Mouse (Mus musculus): ENCODE data around the gene Nln. TPM values are rescaled to one million over a fixed set of nuclear protein-coding genes. Genes with fewer than 3 reads are reported as not detected.

The Nln gene
- polyA plus RNA-seq, 1 experiment from 2014 or later = 69.1 TPM

DNA sequence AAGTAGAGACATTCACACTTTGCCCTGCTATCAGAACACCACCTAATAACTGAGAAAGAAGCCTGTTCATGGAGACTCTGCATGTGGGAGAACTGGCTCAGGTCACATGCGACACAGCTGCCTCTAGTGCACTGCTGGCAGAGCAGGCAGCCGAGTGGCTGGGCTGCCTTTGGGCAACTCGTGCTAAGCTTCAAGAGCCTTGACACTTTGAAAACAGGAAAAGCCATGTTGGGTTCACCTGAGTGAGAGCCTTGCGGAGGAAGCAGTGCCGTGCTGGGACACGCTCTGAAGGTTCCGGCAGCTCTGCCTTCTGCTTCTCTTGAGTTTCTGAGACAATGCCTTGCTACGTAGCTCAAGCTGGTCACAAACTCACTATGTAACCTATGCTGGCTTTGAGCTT lies 66.7 kb downstream of the Nln start:
- Histone ChIP-seq H3K4me2 (ENCODE audit: low read length) (no peak overlapping the region), H3K4me1 (ENCODE audit: control insufficient read depth, insufficient read depth, low read length) (no peaks in the 10 kb centered on the region), H3K9ac (replicated peaks; ENCODE audit: low read length) (no peak overlapping the region), H3K4me3 (replicated peaks; ENCODE audit: low read depth, low read length) (no peak overlapping the region), H3K27ac (replicated peaks; ENCODE audit: low read depth, low read length) (no peak overlapping the region), H3K27me3 (ENCODE audit: control insufficient read depth, insufficient read depth, low read length) (no peaks in the 10 kb centered on the region), H3K36me3 (ENCODE audit: control insufficient read depth, insufficient read depth, low read length) (peaks cover 19% of the 10 kb centered on the region), H3K9me3 (ENCODE audit: control insufficient read depth, low read length) (no peaks in the 10 kb centered on the region)
- ATAC-seq (ENCODE audit: low FRiP score, low TSS enrichment) (no peak), DNase-seq (no peak)
- 90% methylated on average over 8 of the region's 8 CpGs for WGBS

DNA sequence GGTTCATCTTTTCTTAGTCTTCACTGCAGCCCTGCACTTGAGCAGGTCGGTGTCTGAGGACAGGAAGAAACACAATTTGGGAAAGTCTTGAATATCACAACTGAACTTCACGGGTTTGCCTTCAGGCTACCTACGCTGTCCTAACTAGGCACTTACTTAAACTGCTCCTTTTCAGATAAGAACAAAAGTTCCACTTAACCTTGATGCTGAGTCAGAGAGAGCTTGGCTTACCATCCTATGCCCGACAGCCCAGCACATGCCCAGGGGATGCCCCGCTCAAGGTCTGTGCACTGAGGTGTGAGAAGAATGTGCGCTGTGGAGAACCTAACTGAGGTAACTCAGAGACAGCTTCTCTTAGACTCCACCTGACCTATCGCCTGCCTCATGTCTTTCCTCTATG lies 67.9 kb downstream of the Nln start:
- Histone ChIP-seq H3K4me3 (replicated peaks; ENCODE audit: low read depth, low read length) (no peak overlapping the region), H3K9ac (replicated peaks; ENCODE audit: low read length) (no peak overlapping the region), H3K27ac (replicated peaks; ENCODE audit: low read depth, low read length) (no peak overlapping the region), H3K27me3 (ENCODE audit: control insufficient read depth, insufficient read depth, low read length) (no peaks in the 10 kb centered on the region), H3K9me3 (ENCODE audit: control insufficient read depth, low read length) (no peaks in the 10 kb centered on the region), H3K4me2 (ENCODE audit: low read length) (no peak overlapping the region), H3K4me1 (ENCODE audit: control insufficient read depth, insufficient read depth, low read length) (no peaks in the 10 kb centered on the region), H3K36me3 (ENCODE audit: control insufficient read depth, insufficient read depth, low read length) (peaks cover 21% of the 10 kb centered on the region)
- WGBS = 95% methylated on average over 7 of the region's 7 CpGs
- DNase-seq = no peak
- ATAC-seq (ENCODE audit: low FRiP score, low TSS enrichment) = no peak

DNA sequence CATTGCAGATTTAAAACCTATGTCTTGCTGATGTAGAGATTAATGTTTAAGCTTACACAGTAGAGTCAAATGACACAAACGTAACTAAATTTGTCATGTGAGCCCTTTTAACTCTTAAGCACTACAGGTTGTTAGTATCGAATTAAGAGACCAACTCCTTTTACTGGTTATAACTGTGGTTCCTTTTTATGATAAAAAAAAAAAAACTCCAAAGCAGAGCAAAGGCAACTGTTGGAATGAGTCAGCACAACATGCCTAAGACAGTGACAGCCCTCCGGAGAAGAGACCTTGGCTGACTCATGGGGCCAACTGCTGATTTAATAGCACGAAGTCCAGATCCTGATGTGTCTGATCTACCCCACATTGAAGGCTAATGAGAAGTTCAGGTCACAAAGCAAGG lies 68.5 kb downstream of the Nln start:
- peaks cover 23% of the 10 kb centered on the region for H3K36me3 ChIP-seq (ENCODE audit: control insufficient read depth, insufficient read depth, low read length)
- no peak overlapping the region for H3K27ac ChIP-seq (replicated peaks; ENCODE audit: low read depth, low read length)
- ATAC-seq (ENCODE audit: low FRiP score, low TSS enrichment) (no peak), DNase-seq (no peak)
- H3K9me3 ChIP-seq (ENCODE audit: control insufficient read depth, low read length) = no peaks in the 10 kb centered on the region
- H3K4me2 ChIP-seq (ENCODE audit: low read length) = no peak overlapping the region
- H3K4me3 ChIP-seq (replicated peaks; ENCODE audit: low read depth, low read length) = no peak overlapping the region
- H3K9ac ChIP-seq (replicated peaks; ENCODE audit: low read length) = no peak overlapping the region
- WGBS = 89% methylated on average over 4 of the region's 4 CpGs
- H3K4me1 ChIP-seq (ENCODE audit: control insufficient read depth, insufficient read depth, low read length) = no peaks in the 10 kb centered on the region
- no peaks in the 10 kb centered on the region for H3K27me3 ChIP-seq (ENCODE audit: control insufficient read depth, insufficient read depth, low read length)

DNA sequence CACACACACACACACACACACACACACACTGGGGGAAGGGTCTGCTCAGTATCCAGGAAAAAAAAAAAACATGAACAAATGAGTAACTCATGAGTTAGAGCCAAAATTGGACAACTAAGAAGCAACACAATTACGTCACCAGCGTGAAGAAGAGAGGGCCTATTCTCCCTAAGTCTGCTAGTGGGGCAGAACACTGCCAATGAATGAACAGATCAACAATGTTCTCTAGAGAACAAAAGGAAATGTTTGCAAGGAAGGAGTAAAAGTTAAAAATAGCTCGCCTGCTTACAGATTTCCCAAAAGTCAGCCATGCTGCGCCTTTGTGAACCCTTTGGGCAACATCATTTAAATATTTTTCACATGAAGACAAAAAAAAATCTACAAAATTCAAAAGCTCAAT lies 69.6 kb downstream of the Nln start:
- Histone ChIP-seq H3K4me3 (replicated peaks; ENCODE audit: low read depth, low read length) (no peak overlapping the region), H3K4me1 (ENCODE audit: control insufficient read depth, insufficient read depth, low read length) (no peaks in the 10 kb centered on the region), H3K36me3 (ENCODE audit: control insufficient read depth, insufficient read depth, low read length) (peaks cover 24% of the 10 kb centered on the region), H3K9me3 (ENCODE audit: control insufficient read depth, low read length) (no peaks in the 10 kb centered on the region), H3K9ac (replicated peaks; ENCODE audit: low read length) (no peak overlapping the region), H3K4me2 (ENCODE audit: low read length) (no peak overlapping the region), H3K27me3 (ENCODE audit: control insufficient read depth, insufficient read depth, low read length) (no peaks in the 10 kb centered on the region), H3K27ac (replicated peaks; ENCODE audit: low read depth, low read length) (no peak overlapping the region)
- 67% methylated on average over 4 of the region's 4 CpGs for WGBS
- DNase-seq (no peak), ATAC-seq (ENCODE audit: low FRiP score, low TSS enrichment) (no peak)

DNA sequence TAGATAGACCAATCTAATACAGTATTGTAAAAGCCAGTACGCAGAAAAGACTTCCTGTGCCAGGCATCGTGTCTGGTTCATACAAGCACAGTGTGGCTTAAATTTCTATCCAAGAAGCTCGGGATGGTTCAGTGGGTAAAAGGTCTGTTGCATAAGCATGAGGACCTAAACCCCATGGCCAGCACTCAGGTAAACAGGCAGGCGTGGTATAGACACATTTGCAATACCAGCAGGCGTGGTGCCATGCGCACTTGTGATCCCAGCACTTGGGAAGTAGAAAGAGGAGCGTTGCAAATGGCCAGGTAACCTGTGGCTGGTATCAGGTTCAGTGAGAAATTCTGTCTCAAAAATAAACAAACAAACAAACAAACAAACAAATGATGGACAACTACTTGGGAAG lies 70.5 kb downstream of the Nln start:
- Histone ChIP-seq H3K36me3 (ENCODE audit: control insufficient read depth, insufficient read depth, low read length) (peaks cover 30% of the 10 kb centered on the region), H3K4me1 (ENCODE audit: control insufficient read depth, insufficient read depth, low read length) (no peaks in the 10 kb centered on the region), H3K4me3 (replicated peaks; ENCODE audit: low read depth, low read length) (no peak overlapping the region), H3K27me3 (ENCODE audit: control insufficient read depth, insufficient read depth, low read length) (no peaks in the 10 kb centered on the region), H3K27ac (replicated peaks; ENCODE audit: low read depth, low read length) (no peak overlapping the region), H3K9me3 (ENCODE audit: control insufficient read depth, low read length) (no peaks in the 10 kb centered on the region), H3K9ac (replicated peaks; ENCODE audit: low read length) (no peak overlapping the region), H3K4me2 (ENCODE audit: low read length) (no peak overlapping the region)
- WGBS = 96% methylated on average over 7 of the region's 7 CpGs
- ATAC-seq (ENCODE audit: low FRiP score, low TSS enrichment) = no peak
- no peak for DNase-seq

DNA sequence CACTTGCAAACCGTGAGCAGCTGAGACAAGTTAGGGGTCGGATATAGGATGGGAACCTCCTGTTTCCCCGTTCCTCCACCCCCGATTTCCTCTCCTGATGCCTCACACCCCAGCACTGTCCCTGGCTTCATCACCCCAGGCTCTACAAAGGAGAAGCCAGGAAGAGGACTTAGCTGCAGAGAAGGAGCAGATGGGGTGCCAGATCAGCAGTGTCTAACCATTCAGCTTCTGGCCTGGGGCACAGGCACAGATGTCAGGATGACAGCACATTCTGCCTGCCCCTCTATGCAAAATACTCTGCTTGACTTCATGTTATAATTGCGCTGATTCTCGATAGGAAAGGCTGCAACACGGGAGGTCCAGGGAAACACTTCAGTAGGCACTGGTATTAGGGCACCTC lies 71.1 kb downstream of the Nln start:
- Histone ChIP-seq H3K36me3 (ENCODE audit: control insufficient read depth, insufficient read depth, low read length) (peaks cover 31% of the 10 kb centered on the region), H3K9ac (replicated peaks; ENCODE audit: low read length) (no peak overlapping the region), H3K4me2 (ENCODE audit: low read length) (no peak overlapping the region), H3K9me3 (ENCODE audit: control insufficient read depth, low read length) (no peaks in the 10 kb centered on the region), H3K27ac (replicated peaks; ENCODE audit: low read depth, low read length) (no peak overlapping the region), H3K4me1 (ENCODE audit: control insufficient read depth, insufficient read depth, low read length) (no peaks in the 10 kb centered on the region), H3K4me3 (replicated peaks; ENCODE audit: low read depth, low read length) (no peak overlapping the region), H3K27me3 (ENCODE audit: control insufficient read depth, insufficient read depth, low read length) (no peaks in the 10 kb centered on the region)
- WGBS = 79% methylated on average over 7 of the region's 7 CpGs
- peak; percentile 38; the same call in 1 of the 2 replicates for ATAC-seq (ENCODE audit: low FRiP score, low TSS enrichment)
- no peak for DNase-seq

DNA sequence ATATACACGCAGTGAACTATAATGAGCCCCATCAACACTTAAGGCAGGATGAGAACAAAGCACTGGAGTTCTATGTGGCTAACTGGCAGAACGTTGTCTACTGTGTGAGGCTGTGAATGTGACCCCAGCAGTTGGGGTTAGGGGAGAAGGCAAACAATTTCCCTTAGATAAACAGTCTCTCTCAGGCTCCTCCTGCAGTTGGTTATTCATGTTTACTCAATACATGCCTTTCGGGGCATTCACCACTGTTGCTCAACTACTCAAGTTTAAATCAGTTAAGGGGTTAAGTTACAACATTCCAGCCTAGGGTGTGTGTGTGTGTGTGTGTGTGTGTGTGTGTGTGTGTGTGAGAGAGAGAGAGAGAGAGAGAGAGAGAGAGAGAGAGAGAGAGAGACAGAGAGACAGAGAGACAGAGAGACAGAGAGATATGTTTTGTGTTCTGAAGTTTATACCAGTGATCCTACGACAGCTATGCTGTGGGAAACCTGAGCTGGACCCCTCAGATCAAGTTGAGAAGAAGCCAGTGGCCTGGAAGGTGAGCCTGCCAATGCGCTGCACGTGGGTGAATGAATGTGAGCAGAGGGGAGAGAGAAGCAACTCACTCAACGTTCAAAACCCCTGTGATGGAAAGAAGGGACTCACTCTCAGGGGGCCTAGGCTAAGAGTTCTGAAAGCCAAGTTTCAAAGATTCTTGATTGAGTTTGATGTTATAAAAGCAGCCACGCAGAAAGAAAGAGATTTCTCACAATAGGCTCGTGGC lies 71.7 kb downstream of the Nln start:
- Histone ChIP-seq H3K9me3 (ENCODE audit: control insufficient read depth, low read length) (no peaks in the 10 kb centered on the region), H3K4me3 (replicated peaks; ENCODE audit: low read depth, low read length) (no peak overlapping the region), H3K27me3 (ENCODE audit: control insufficient read depth, insufficient read depth, low read length) (no peaks in the 10 kb centered on the region), H3K4me1 (ENCODE audit: control insufficient read depth, insufficient read depth, low read length) (no peaks in the 10 kb centered on the region), H3K27ac (replicated peaks; ENCODE audit: low read depth, low read length) (no peak overlapping the region), H3K4me2 (ENCODE audit: low read length) (no peak overlapping the region), H3K9ac (replicated peaks; ENCODE audit: low read length) (no peak overlapping the region), H3K36me3 (ENCODE audit: control insufficient read depth, insufficient read depth, low read length) (peaks cover 34% of the 10 kb centered on the region)
- WGBS = 76% methylated on average over 9 of the region's 9 CpGs
- DNase-seq = no peak
- ATAC-seq (ENCODE audit: low FRiP score, low TSS enrichment) = no peak

DNA sequence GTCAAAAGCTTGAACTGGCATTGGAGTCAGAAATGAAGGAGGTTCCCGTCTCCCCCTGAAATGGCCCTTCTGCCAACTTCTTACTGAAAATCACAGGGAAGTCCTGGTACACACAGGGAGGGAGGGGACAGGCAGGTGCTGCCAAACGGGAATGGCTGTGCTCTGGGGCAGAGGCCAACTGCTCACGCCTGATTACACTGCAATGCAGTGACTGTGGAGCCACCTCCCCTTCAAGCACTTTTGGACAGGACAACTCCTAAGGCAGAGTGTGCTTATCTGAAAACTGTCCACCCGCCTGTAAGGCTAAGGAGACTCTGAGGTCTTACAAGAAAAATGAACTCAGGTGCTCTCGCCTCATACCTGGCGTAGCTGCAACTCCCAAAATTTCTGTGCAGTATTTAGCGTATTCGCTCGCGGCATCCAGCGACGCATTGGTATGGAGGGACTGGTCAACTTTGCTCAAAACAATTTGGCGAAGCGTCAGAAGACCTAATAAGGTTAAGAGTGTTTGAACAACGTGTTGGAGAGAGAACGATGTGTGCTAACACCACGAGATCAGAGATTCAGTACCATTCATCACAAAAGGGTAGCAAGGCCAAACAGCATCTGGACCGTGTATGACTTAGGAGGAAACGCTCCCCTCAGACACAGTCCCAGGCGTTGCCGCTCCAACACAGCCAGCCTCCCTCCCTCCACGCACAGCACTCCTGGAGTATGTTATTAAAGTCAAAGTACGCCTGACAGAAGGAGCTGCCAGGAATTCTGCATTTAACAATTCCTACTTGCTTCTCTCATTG lies 72.7 kb downstream of the Nln start:
- H3K4me2 ChIP-seq (ENCODE audit: low read length) = no peak overlapping the region
- H3K4me3 ChIP-seq (replicated peaks; ENCODE audit: low read depth, low read length) = no peak overlapping the region
- H3K9ac ChIP-seq (replicated peaks; ENCODE audit: low read length) = no peak overlapping the region
- no peaks in the 10 kb centered on the region for H3K9me3 ChIP-seq (ENCODE audit: control insufficient read depth, low read length)
- no peak for ATAC-seq (ENCODE audit: low FRiP score, low TSS enrichment)
- no peaks in the 10 kb centered on the region for H3K27me3 ChIP-seq (ENCODE audit: control insufficient read depth, insufficient read depth, low read length)
- H3K27ac ChIP-seq (replicated peaks; ENCODE audit: low read depth, low read length) = no peak overlapping the region
- WGBS = 85% methylated on average over 23 of the region's 23 CpGs
- DNase-seq = no peak
- peaks cover 34% of the 10 kb centered on the region for H3K36me3 ChIP-seq (ENCODE audit: control insufficient read depth, insufficient read depth, low read length)
- no peaks in the 10 kb centered on the region for H3K4me1 ChIP-seq (ENCODE audit: control insufficient read depth, insufficient read depth, low read length)

DNA sequence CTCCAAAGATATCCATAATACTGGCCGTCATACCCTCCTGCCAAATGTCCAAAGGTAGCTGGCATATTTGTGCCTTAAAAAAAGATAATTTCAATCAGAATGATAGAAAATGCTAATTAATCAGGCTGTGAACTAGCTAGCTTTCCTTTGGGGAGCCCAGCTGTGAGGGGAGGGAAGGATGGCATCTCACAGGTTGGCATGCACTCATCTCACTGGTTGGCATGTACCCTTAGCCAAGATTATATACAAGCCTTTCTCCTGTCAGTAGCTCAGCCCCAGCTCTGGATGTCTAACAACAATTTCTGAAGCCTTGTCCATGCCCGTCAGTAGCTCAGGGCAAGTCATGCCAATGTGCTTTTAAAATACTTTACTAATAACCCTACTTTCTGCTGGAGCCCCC lies 73.8 kb downstream of the Nln start:
- Histone ChIP-seq H3K9me3 (ENCODE audit: control insufficient read depth, low read length) (no peaks in the 10 kb centered on the region), H3K27me3 (ENCODE audit: control insufficient read depth, insufficient read depth, low read length) (no peaks in the 10 kb centered on the region), H3K4me1 (ENCODE audit: control insufficient read depth, insufficient read depth, low read length) (no peaks in the 10 kb centered on the region), H3K4me2 (ENCODE audit: low read length) (no peak overlapping the region), H3K36me3 (ENCODE audit: control insufficient read depth, insufficient read depth, low read length) (peaks cover 36% of the 10 kb centered on the region), H3K4me3 (replicated peaks; ENCODE audit: low read depth, low read length) (no peak overlapping the region), H3K27ac (replicated peaks; ENCODE audit: low read depth, low read length) (no peak overlapping the region), H3K9ac (replicated peaks; ENCODE audit: low read length) (no peak overlapping the region)
- DNase-seq (no peak), ATAC-seq (ENCODE audit: low FRiP score, low TSS enrichment) (no peak)
- 93% methylated on average over 2 of the region's 2 CpGs for WGBS
